Mouse (Mus musculus) CH12.LX (cell line): Measurements from ENCODE around the gene Slc25a12. TPM values are rescaled to one million over a fixed set of nuclear protein-coding genes. Genes with fewer than 3 reads are reported as not detected.

Source experiments
- DNase-seq: peaks from one replicate; pipeline ENCODE4 v3.0.0-alpha.2; 2013; ENCODE audit errors: extremely low read depth
- H3K27ac ChIP-seq: 2 replicates; pipeline ENCODE4 v1.5.1; 2012; ENCODE audit warnings: low read depth, mild to moderate bottlenecking, control low read depth, moderate library complexity; ENCODE audit not compliant: insufficient read depth
- H3K27me3 ChIP-seq: replicated peaks from 2 replicates; pipeline ENCODE3; 2012; ENCODE audit warnings: inconsistent platforms
- H3K36me3 ChIP-seq, 2 experiments: replicated peaks in 1 of 2; 2 replicates each; pipeline versions ENCODE3 to v1.6.1; 2012; ENCODE audit warnings: inconsistent platforms in 1 of 2, low read length in 1 of 2, mild to moderate bottlenecking in 1 of 2, mixed read lengths in 1 of 2, moderate library complexity in 1 of 2; ENCODE audit not compliant: control insufficient read depth in 1 of 2, insufficient read depth in 1 of 2
- H3K4me1 ChIP-seq, 2 experiments: 2 replicates each; pipeline ENCODE4 v1.6.1; 2012; ENCODE audit warnings: inconsistent platforms in 1 of 2, moderate library complexity in 1 of 2; ENCODE audit not compliant: insufficient read depth in 2 of 2, control insufficient read depth in 1 of 2
- H3K4me2 ChIP-seq: 2 replicates; pipeline ENCODE4 v1.6.1; 2012; ENCODE audit warnings: low read depth, mild to moderate bottlenecking, control low read depth; ENCODE audit not compliant: poor library complexity, insufficient read depth, severe bottlenecking
- H3K4me3 ChIP-seq, 3 experiments: fragments of 150-350 bp in 1 of 3; sonication (generic) in 1 of 3; replicated peaks in 1 of 3; 2 replicates each; pipeline versions ENCODE3 to v1.5.1; 2011 to 2012; ENCODE audit warnings: low read depth in 2 of 3, low read length in 2 of 3, mild to moderate bottlenecking in 2 of 3, moderate library complexity in 2 of 3, control low read depth in 1 of 3, improper control_type of control experiment in 1 of 3, inconsistent platforms in 1 of 3, mixed read lengths in 1 of 3; ENCODE audit not compliant: poor library complexity in 1 of 3
- H3K79me2 ChIP-seq: replicated peaks from 2 replicates; pipeline ENCODE4 v1.6.1; 2012; ENCODE audit warnings: mild to moderate bottlenecking, moderate library complexity; ENCODE audit not compliant: control insufficient read depth, poor library complexity, insufficient read depth, severe bottlenecking; ENCODE audit errors: extremely low read depth
- H3K9ac ChIP-seq: 2 replicates; pipeline ENCODE4 v1.6.1; 2012; ENCODE audit warnings: low read depth, mild to moderate bottlenecking, control low read depth, moderate library complexity; ENCODE audit not compliant: insufficient read depth
- H3K9me3 ChIP-seq: replicated peaks from 2 replicates; pipeline ENCODE3; 2012; ENCODE audit warnings: low read length, inconsistent platforms, mixed read lengths
- E2F4 ChIP-seq: IDR thresholded peaks from 2 replicates; pipeline ENCODE4 v1.6.1; 2011; ENCODE audit warnings: low read depth, low read length, improper control_type of control experiment; ENCODE audit not compliant: insufficient replicate concordance
- GABPA ChIP-seq: IDR thresholded peaks from 2 replicates; pipeline ENCODE4 v1.6.1; 2012; ENCODE audit warnings: low read depth, low read length, improper control_type of control experiment, inconsistent platforms; ENCODE audit not compliant: insufficient replicate concordance
- JUN ChIP-seq: IDR thresholded peaks from 2 replicates; pipeline ENCODE4 v1.6.1; 2011; ENCODE audit warnings: low read depth, mild to moderate bottlenecking, low read length, improper control_type of control experiment, moderate library complexity; ENCODE audit not compliant: insufficient read depth
- JUND ChIP-seq: conservative IDR thresholded peaks from 2 replicates; pipeline ENCODE4 v1.6.1; 2011; ENCODE audit warnings: low read depth, low read length, improper control_type of control experiment
- MAFK ChIP-seq: IDR thresholded peaks from 2 replicates; pipeline ENCODE4 v1.6.1; 2011; ENCODE audit warnings: low read length, improper control_type of control experiment; ENCODE audit not compliant: insufficient replicate concordance
- MEF2A ChIP-seq: IDR thresholded peaks from 2 replicates; pipeline ENCODE4 v1.6.1; 2014; ENCODE audit warnings: low read depth, mild to moderate bottlenecking, inconsistent platforms, low read length, improper control_type of control experiment, borderline replicate concordance
- NELFE ChIP-seq: IDR thresholded peaks from 2 replicates; pipeline ENCODE4 v1.6.1; 2011; ENCODE audit warnings: low read depth, low read length, improper control_type of control experiment
- PAX5 ChIP-seq: IDR thresholded peaks from 2 replicates; pipeline ENCODE4 v1.6.1; 2012; ENCODE audit warnings: low read length, inconsistent platforms, mixed read lengths
- POLR2AphosphoS2 ChIP-seq: IDR thresholded peaks from 2 replicates; pipeline ENCODE4 v1.6.1; 2011; ENCODE audit warnings: low read depth, low read length, improper control_type of control experiment
- ZC3H11A ChIP-seq: IDR thresholded peaks from 2 replicates; pipeline ENCODE4 v1.6.1; 2012; ENCODE audit warnings: low read depth, mild to moderate bottlenecking, inconsistent platforms, low read length, improper control_type of control experiment
- ZMIZ1 ChIP-seq: IDR thresholded peaks from 2 replicates; pipeline ENCODE4 v1.6.1; 2012; ENCODE audit warnings: low read depth, mild to moderate bottlenecking, inconsistent platforms, low read length, improper control_type of control experiment
- ZNF384 ChIP-seq: IDR thresholded peaks from 2 replicates; pipeline ENCODE4 v1.6.1; 2012; ENCODE audit warnings: low read depth, low read length, improper control_type of control experiment, inconsistent platforms
- dilution Hi-C: fragments of 300-500 bp; cut with MboI; formaldehyde crosslinking; loops from 2 replicates; pipeline ENCODE4 v1.14.3; 2020; ENCODE audit warnings: low sequenced_read_pairs; ENCODE audit not compliant: extremely low pct_unique_long_range_greater_than_20kb, extremely low pct_ligation_motif_present
- in situ Hi-C: fragments of 300-500 bp; cut with MboI; formaldehyde crosslinking; loops from 3 replicates; pipeline ENCODE4 v1.14.3; 2019; ENCODE audit warnings: low sequenced_read_pairs, low pct_ligation_motif_present, low pct_unique_long_range_greater_than_20kb, mixed read lengths
- polyA plus RNA-seq: library from polyadenylated mRNA; unstranded; fragments of >175 nt; gene quantifications from 2 replicates; pipeline ENCODE4 v1.2.1, GENCODE M21; 2012; ENCODE audit warnings: low read depth; ENCODE audit not compliant: insufficient read length
- total RNA-seq, 2 experiments: library from RNA; depleted of rRNA; stranded (reverse); fragments of 300-350 nt in 1 of 2; fragments of >200 nt in 1 of 2; gene quantifications; 2 replicates each; pipeline ENCODE4 v1.2.3; 2012 to 2014

The Slc25a12 gene
- total and polyA plus RNA-seq, 3 experiments = 97.1 to 211 (median 123) TPM

- H3K79me2 ChIP-seq = no peaks in the 10 kb centered on the region
- no peak overlapping the region for H3K4me2 ChIP-seq
- H3K36me3 ChIP-seq = peaks cover 45 to 76% of the 10 kb centered on the region in 2 experiments
- dilution Hi-C loops = no loop called here
- in situ Hi-C loops = no loop called here
- TF ChIP-seq JUND (no peak), GABPA (no peak), POLR2AphosphoS2 (no peak), E2F4 (no peak), ZC3H11A (no peak), JUN (no peak), ZNF384 (no peak), PAX5 (no peak), ZMIZ1 (no peak)
- no peaks in the 10 kb centered on the region for H3K27me3 ChIP-seq
- H3K27ac ChIP-seq = no peak overlapping the region
- no peak overlapping the region for H3K9ac ChIP-seq
- H3K4me1 ChIP-seq = no peaks in the 10 kb centered on the region
- no peak overlapping the region for H3K4me3 ChIP-seq
- no peaks in the 10 kb centered on the region for H3K9me3 ChIP-seq
- no peak for DNase-seq
These were observed 93.4 kb downstream of the Slc25a12 start for GRCm38 (mm10) chr2:71273955-71274679.

- dilution Hi-C loops (no loop called here), in situ Hi-C loops (no loop called here)
- Histone ChIP-seq H3K9ac (no peak overlapping the region), H3K4me2 (no peak overlapping the region), H3K27me3 (no peaks in the 10 kb centered on the region), H3K27ac (no peak overlapping the region), H3K4me3 (no peak overlapping the region), H3K36me3 (peaks cover 12 to 53% of the 10 kb centered on the region in 2 experiments), H3K9me3 (no peaks in the 10 kb centered on the region), H3K79me2 (no peaks in the 10 kb centered on the region), H3K4me1 (no peaks in the 10 kb centered on the region)
- no peak for TF ChIP-seq ZMIZ1
- no peak for TF ChIP-seq MAFK
- no peak for TF ChIP-seq NELFE
- DNase-seq = no peak
These were observed 97.5 kb downstream of the Slc25a12 start for GRCm38 (mm10) chr2:71270085-71270484.

- TF ChIP-seq MEF2A = no peak
- TF ChIP-seq ZNF384 = no peak
- TF ChIP-seq, all 38 proteins: peak for 0
- no peak for DNase-seq
- dilution Hi-C loops = no loop called here
These were observed 98.2 kb downstream of the Slc25a12 start for GRCm38 (mm10) chr2:71269332-71269731.

More at GRCm38 (mm10) chr2:71269332-71269731, 98.2 kb downstream of the Slc25a12 start:
- Histone ChIP-seq H3K9ac (no peak overlapping the region), H3K36me3 (peaks cover 9 to 53% of the 10 kb centered on the region in 2 experiments), H3K4me2 (no peak overlapping the region), H3K9me3 (no peaks in the 10 kb centered on the region), H3K4me1 (no peaks in the 10 kb centered on the region; a peak in 1 of 4 replicates), H3K27ac (no peak overlapping the region), H3K4me3 (no peak overlapping the region), H3K79me2 (no peaks in the 10 kb centered on the region), H3K27me3 (no peaks in the 10 kb centered on the region)
- in situ Hi-C loops = no loop called here
